32 mouse cellular contexts compared by ENCODE assay signal in genomic region chr2:173828134-173828533, GRCm38 (mm10).
"Had no signal": no experiment of that assay in that cellular context is flagged by ENCODE, and none has a peak within 500 bp of the region (broad histone marks: within the 10 kb centered on the region; RNA-seq: fewer than 3 reads in every experiment).

No protein-coding gene starts in this region.

- H3K9ac ChIP-seq: limb, embryonic 12.5 days; limb, embryonic 13.5 days; limb, embryonic 15.5 days; liver, embryonic 12.5 days; liver, embryonic 13.5 days; liver, embryonic 14.5 days; liver, embryonic 15.5 days; liver, postnatal 0 days; lung, embryonic 14.5 days; lung, embryonic 15.5 days; midbrain, embryonic 12.5 days; midbrain, embryonic 13.5 days; midbrain, embryonic 15.5 days; neural tube, embryonic 12.5 days had no signal

- DNase-seq: left cerebral cortex, postnatal 4 days; liver; liver, embryonic 13.5 days; liver, postnatal 0 days; lung, adult 18-20 months; lung, adult 2 months; lung, embryonic 14.5 days; lung, postnatal 10 days; lung, postnatal 14 days; lung, postnatal 36 days; lung, postnatal 4 days; midbrain, embryonic 14.5 days had no signal

- H3K4me2 ChIP-seq: limb, embryonic 12.5 days; limb, embryonic 13.5 days; limb, embryonic 15.5 days; liver, embryonic 11.5 days; liver, embryonic 12.5 days; liver, embryonic 13.5 days; liver, embryonic 15.5 days; lung, embryonic 14.5 days; lung, embryonic 15.5 days; midbrain, embryonic 11.5 days; midbrain, embryonic 12.5 days; midbrain, embryonic 13.5 days; midbrain, embryonic 15.5 days; neural tube, embryonic 12.5 days had no signal

- H3K27me3 ChIP-seq: limb, embryonic 12.5 days; limb, embryonic 13.5 days; limb, embryonic 15.5 days; liver, embryonic 12.5 days; liver, embryonic 13.5 days; liver, embryonic 15.5 days; lung, embryonic 15.5 days; megakaryocyte, embryonic 14.5 days; midbrain, embryonic 12.5 days; midbrain, embryonic 13.5 days; midbrain, embryonic 15.5 days; neural tube, embryonic 12.5 days had no signal

- ATAC-seq: liver, embryonic 12.5 days; liver, postnatal 0 days; lung, postnatal 0 days; midbrain, embryonic 13.5 days; midbrain, embryonic 15.5 days; midbrain, embryonic 16.5 days had no signal

- H3K9me3 ChIP-seq: limb, embryonic 10.5 days; limb, embryonic 12.5 days; limb, embryonic 13.5 days; limb, embryonic 15.5 days; liver, embryonic 12.5 days; liver, embryonic 13.5 days; liver, embryonic 15.5 days; lung, embryonic 15.5 days; midbrain, embryonic 10.5 days; midbrain, embryonic 12.5 days; midbrain, embryonic 13.5 days; midbrain, embryonic 15.5 days; neural tube, embryonic 12.5 days had no signal

- H3K4me3 ChIP-seq: limb, embryonic 10.5 days; limb, embryonic 12.5 days; limb, embryonic 13.5 days; limb, embryonic 15.5 days; liver, embryonic 12.5 days; liver, embryonic 13.5 days; liver, embryonic 15.5 days; lung, embryonic 15.5 days; megakaryocyte, embryonic 14.5 days; midbrain, embryonic 10.5 days; midbrain, embryonic 12.5 days; midbrain, embryonic 13.5 days; midbrain, embryonic 15.5 days; myocyte; neural tube, embryonic 12.5 days had no signal

- H3K36me3 ChIP-seq: limb, embryonic 10.5 days; limb, embryonic 12.5 days; limb, embryonic 13.5 days; limb, embryonic 15.5 days; liver, embryonic 12.5 days; liver, embryonic 13.5 days; liver, embryonic 15.5 days; lung, embryonic 15.5 days; midbrain, embryonic 10.5 days; midbrain, embryonic 12.5 days; midbrain, embryonic 13.5 days; midbrain, embryonic 15.5 days; neural tube, embryonic 12.5 days had no signal

- H3K27ac ChIP-seq: limb, embryonic 12.5 days; limb, embryonic 13.5 days; limb, embryonic 15.5 days; liver, embryonic 12.5 days; liver, embryonic 13.5 days; liver, embryonic 14.5 days; liver, embryonic 15.5 days; lung, embryonic 15.5 days; macrophage; midbrain, embryonic 10.5 days; midbrain, embryonic 12.5 days; midbrain, embryonic 13.5 days; midbrain, embryonic 15.5 days; neural tube, embryonic 12.5 days had no signal

- H3K4me1 ChIP-seq: limb, embryonic 12.5 days; limb, embryonic 13.5 days; liver, embryonic 12.5 days; liver, embryonic 13.5 days; liver, embryonic 15.5 days; lung, embryonic 15.5 days; megakaryocyte, embryonic 14.5 days; midbrain, embryonic 12.5 days had no signal
